Mouse (Mus musculus): Measurements from ENCODE around the gene Gps2. TPM values are rescaled to one million over a fixed set of nuclear protein-coding genes. Genes with fewer than 3 reads are reported as not detected.

The Gps2 gene
- polyA plus RNA-seq (2016; fragmentation: Nextera tagmentation; extraction: Ambion mirVana): 98.4 and 111 TPM in 2 replicates

GRCm38 (mm10) chr11:69913554-69914371 lies at the start of gene Gps2:
Gene Gps2 (plus strand): TSS chr11:69913888.
- 2% methylated on average over 61 of the region's 61 CpGs for WGBS
- Histone ChIP-seq H3K4me1 (peaks cover 53% of the 10 kb centered on the region), H3K36me3 (peaks cover 90% of the 10 kb centered on the region)

GRCm38 (mm10) chr11:69864138-69864860 lies 49.4 kb upstream of the Gps2 start:
- Histone ChIP-seq H3K4me3 (no peak overlapping the region), H3K27ac (replicated peaks) (0 out of 2 replicates have a peak overlapping the region, but pooled peaks have one; percentile 33), H3K9me3 (replicated peaks) (no peaks in the 10 kb centered on the region), H3K27me3 (ENCODE audit: low read depth, poor library complexity, severe bottlenecking) (peaks cover 8% of the 10 kb centered on the region), H3K4me1 (peaks cover 14% of the 10 kb centered on the region), H3K36me3 (no peaks in the 10 kb centered on the region)
- 65% methylated on average over 8 of the region's 8 CpGs for WGBS
- no peak for DNase-seq (ENCODE audit: low spot score)

More at GRCm38 (mm10) chr11:69913554-69914371, at the start of gene Gps2:
- peak; percentile 97 for DNase-seq (ENCODE audit: low spot score)
- Histone ChIP-seq H3K27me3 (ENCODE audit: low read depth, poor library complexity, severe bottlenecking) (no peaks in the 10 kb centered on the region), H3K4me3 (peak within 1 kb of the TSS; percentile 97), H3K27ac (replicated peaks) (peak within 1 kb of the TSS; percentile 96), H3K9me3 (replicated peaks) (no peaks in the 10 kb centered on the region)

DNA sequence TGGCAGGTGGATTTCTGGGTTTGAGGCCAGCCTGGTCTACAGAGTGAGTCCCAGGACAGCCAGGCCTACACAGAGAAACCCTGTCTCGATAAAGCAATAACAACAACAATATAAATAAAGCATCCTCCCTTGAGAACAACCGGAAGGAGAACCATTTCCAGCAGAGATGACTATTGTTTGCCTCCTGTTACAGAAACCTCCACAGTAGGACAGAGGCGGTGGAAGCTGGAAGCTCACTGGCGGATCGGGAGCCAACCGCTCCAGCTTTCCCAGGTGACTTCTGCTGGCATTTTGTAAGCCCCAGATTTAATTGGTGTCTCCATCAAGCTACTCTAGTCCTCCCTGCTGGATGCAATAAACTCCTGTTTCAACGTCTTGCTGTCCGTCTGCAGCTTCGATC lies 48.1 kb upstream of the Gps2 start:
- no peaks in the 10 kb centered on the region for H3K36me3 ChIP-seq
- H3K9me3 ChIP-seq (replicated peaks): no peaks in the 10 kb centered on the region
- H3K4me1 ChIP-seq: peaks cover 14% of the 10 kb centered on the region
- no peaks in the 10 kb centered on the region for H3K27me3 ChIP-seq (ENCODE audit: low read depth, poor library complexity, severe bottlenecking)
- DNase-seq (ENCODE audit: low spot score): no peak
- 89% methylated on average over 9 of the region's 9 CpGs for WGBS
- H3K27ac ChIP-seq (replicated peaks): no peak overlapping the region
- no peak overlapping the region for H3K4me3 ChIP-seq

- Histone ChIP-seq H3K9me3 (replicated peaks) (no peaks in the 10 kb centered on the region), H3K4me1 (peaks cover 14% of the 10 kb centered on the region), H3K27ac (replicated peaks) (no peak overlapping the region), H3K27me3 (ENCODE audit: low read depth, poor library complexity, severe bottlenecking) (no peaks in the 10 kb centered on the region), H3K36me3 (no peaks in the 10 kb centered on the region), H3K4me3 (no peak overlapping the region)
- WGBS: 76% methylated on average over 9 of the region's 9 CpGs
- DNase-seq (ENCODE audit: low spot score): no peak
These were observed 46.4 kb upstream of the Gps2 start for GRCm38 (mm10) chr11:69867335-69867734.

DNA sequence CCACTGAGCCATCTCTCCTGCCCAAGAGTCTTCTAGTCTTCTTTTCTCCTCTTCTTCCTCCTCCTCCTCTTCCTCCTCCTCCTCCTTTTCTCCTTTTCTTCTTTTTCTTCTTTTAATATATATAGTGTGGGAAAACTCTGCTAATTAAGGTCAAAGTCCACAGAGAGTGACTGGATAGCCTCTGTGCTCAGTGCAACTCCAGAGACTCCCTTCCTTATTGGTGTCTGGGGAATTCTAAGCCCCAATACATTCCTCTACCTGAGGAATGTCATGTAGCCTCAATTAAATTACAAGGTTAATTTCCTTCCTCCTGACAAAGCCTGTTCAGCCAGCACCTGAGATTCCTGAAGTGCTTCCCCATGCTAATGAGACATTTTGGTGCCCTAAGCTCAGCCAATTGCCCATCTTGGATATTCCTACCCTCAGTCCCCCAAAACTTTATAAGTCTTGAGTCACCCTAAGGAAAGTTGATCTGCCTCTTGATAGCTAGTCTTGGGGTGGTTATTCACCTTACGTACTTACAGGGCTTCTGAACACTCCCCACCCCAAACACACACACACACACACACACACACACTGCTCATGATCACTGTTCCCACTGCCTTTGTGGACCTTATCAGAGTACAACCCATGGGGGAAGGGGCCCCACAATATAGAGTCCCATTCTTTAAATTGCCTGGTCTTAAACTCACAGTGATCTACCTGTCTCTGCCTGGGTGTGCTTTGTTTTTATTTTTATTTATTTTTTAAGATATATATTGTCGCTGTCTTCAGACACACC lies 43.2 kb upstream of the Gps2 start:
- no peak overlapping the region for H3K27ac ChIP-seq (replicated peaks)
- 100% methylated on average over 2 of the region's 2 CpGs for WGBS
- H3K9me3 ChIP-seq (replicated peaks): no peaks in the 10 kb centered on the region
- DNase-seq (ENCODE audit: low spot score): no peak
- H3K4me1 ChIP-seq: peaks cover 6% of the 10 kb centered on the region; the same call in 1 of the 2 replicates
- no peaks in the 10 kb centered on the region for H3K27me3 ChIP-seq (ENCODE audit: low read depth, poor library complexity, severe bottlenecking)
- no peak overlapping the region for H3K4me3 ChIP-seq
- H3K36me3 ChIP-seq: no peaks in the 10 kb centered on the region

DNA sequence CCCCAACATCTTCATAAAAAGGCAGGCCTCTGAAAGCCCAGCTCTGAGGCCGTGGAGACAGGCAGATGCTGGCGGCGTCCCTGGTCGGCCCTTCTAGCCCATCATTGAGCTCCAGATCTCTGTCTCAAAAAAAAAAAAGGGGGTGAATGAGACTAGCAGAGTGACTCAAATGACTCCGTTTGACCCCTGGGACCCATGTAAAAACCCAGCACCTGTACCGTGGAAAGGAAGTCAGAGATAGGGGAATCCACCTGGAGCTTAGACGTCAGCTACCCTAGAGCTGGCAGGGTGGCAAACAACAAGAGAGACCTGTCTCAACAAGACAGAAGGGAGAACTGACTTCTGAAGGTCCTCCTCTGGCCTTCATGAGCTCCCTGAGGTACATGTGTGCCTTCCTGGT lies 41.9 kb upstream of the Gps2 start:
- H3K36me3 ChIP-seq: no peaks in the 10 kb centered on the region
- 86% methylated on average over 7 of the region's 7 CpGs for WGBS
- H3K27me3 ChIP-seq (ENCODE audit: low read depth, poor library complexity, severe bottlenecking): no peaks in the 10 kb centered on the region
- H3K27ac ChIP-seq (replicated peaks): no peak overlapping the region
- no peak overlapping the region for H3K4me3 ChIP-seq
- no peaks in the 10 kb centered on the region for H3K9me3 ChIP-seq (replicated peaks)
- H3K4me1 ChIP-seq: peaks cover 9% of the 10 kb centered on the region
- no peak for DNase-seq (ENCODE audit: low spot score)

GRCm38 (mm10) chr11:69872451-69872850 lies 41.2 kb upstream of the Gps2 start:
- DNase-seq (ENCODE audit: low spot score): no peak
- Histone ChIP-seq H3K9me3 (replicated peaks) (no peaks in the 10 kb centered on the region), H3K27ac (replicated peaks) (no peak overlapping the region), H3K4me1 (peaks cover 15% of the 10 kb centered on the region), H3K36me3 (no peaks in the 10 kb centered on the region), H3K4me3 (no peak overlapping the region), H3K27me3 (ENCODE audit: low read depth, poor library complexity, severe bottlenecking) (no peaks in the 10 kb centered on the region)
- WGBS: 82% methylated on average over 4 of the region's 4 CpGs

DNA sequence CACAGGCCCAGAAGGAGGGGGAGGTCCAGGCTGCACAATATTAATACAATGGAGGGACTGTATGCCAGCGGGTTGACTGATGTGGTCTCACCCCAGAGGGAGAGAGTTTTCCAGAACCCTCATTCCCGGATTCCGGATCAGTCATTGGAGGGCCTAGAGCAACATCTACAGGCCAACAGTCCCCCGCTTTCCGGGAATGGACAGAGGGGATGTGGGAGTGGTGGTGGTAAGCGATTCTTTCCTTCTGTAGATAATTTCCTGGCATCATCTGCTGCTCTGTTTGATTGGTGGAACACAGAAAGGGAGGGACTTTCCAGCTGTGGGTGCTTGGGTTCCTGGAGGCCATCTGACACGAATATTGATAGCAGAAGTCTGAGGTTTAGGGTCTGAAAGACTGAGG lies 37.5 kb upstream of the Gps2 start:
- Histone ChIP-seq H3K4me1 (peaks cover 53% of the 10 kb centered on the region), H3K27ac (replicated peaks) (peak overlapping the region; percentile 42; the same call in 1 of the 2 replicates), H3K27me3 (ENCODE audit: low read depth, poor library complexity, severe bottlenecking) (peaks cover 7% of the 10 kb centered on the region; the same call in 1 of the 2 replicates), H3K36me3 (no peaks in the 10 kb centered on the region), H3K4me3 (no peak overlapping the region), H3K9me3 (replicated peaks) (no peaks in the 10 kb centered on the region)
- 74% methylated on average over 7 of the region's 7 CpGs for WGBS
- DNase-seq (ENCODE audit: low spot score): no peak

DNA sequence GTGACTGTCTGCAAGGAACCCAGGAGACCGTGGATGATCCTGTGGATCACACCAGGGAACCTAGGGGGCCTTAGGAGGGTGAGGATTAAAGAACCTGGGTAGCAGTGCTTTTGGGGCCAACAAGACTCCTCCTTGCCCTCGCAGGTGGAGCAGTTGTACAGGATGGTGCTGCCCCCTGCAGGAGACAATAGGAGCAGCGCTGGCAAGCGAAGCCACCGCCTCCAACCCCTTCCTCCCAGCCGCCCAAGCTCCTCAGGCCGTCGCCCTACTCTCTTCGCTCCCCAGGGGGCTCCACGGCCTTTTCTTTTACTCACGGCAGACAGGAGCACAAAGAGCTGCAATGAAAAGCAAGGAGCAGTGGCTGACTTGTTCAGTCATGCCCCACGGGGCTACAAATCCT lies 36.8 kb upstream of the Gps2 start:
- DNase-seq (ENCODE audit: low spot score): peak; percentile 86
- Histone ChIP-seq H3K4me1 (peaks cover 60% of the 10 kb centered on the region), H3K27me3 (ENCODE audit: low read depth, poor library complexity, severe bottlenecking) (peaks cover 11% of the 10 kb centered on the region), H3K4me3 (peak overlapping the region; percentile 37), H3K27ac (replicated peaks) (peak overlapping the region; percentile 42), H3K36me3 (no peaks in the 10 kb centered on the region), H3K9me3 (replicated peaks) (no peaks in the 10 kb centered on the region)
- under 1% methylated on average over 12 of the region's 12 CpGs for WGBS

DNA sequence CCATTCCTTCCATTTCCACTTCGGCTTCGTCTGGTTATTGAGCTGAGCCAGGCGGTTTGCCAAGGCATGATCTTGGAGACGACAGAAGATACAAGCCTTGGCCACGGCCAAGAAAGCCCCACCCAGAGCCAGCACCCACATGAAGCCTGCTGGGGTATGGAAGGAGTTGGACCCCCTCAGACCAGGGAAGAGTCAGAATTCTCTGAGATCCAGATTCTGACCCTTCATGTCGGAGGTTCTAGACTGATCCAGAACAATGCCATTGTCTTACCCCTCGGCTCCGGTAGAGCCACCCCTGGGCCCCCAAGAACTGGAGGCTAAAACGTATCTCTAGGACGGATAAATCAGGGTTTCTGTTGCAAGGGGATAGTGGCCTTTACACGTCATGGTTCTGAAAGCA lies 35.8 kb upstream of the Gps2 start, which contains the start of gene Tmem95:
Tmem95 (minus strand) TSS at position 141 of the 400 bp plus-strand sequence.
- 94% methylated on average over 11 of the region's 11 CpGs for WGBS
- no peak for DNase-seq (ENCODE audit: low spot score)
- H3K36me3 ChIP-seq: no peaks in the 10 kb centered on the region
- H3K9me3 ChIP-seq (replicated peaks): no peaks in the 10 kb centered on the region
- H3K4me3 ChIP-seq: peak within 1 kb of the TSS; percentile 37
- H3K4me1 ChIP-seq: peaks cover 62% of the 10 kb centered on the region
- H3K27me3 ChIP-seq (ENCODE audit: low read depth, poor library complexity, severe bottlenecking): peaks cover 19% of the 10 kb centered on the region
- peak within 1 kb of the TSS; percentile 42 for H3K27ac ChIP-seq (replicated peaks)

GRCm38 (mm10) chr11:69878399-69878798 lies 35.3 kb upstream of the Gps2 start:
- no peak overlapping the region for H3K4me3 ChIP-seq
- peaks cover 62% of the 10 kb centered on the region for H3K4me1 ChIP-seq
- WGBS: 83% methylated on average over 3 of the region's 3 CpGs
- H3K27me3 ChIP-seq (ENCODE audit: low read depth, poor library complexity, severe bottlenecking): peaks cover 19% of the 10 kb centered on the region
- DNase-seq (ENCODE audit: low spot score): no peak
- no peaks in the 10 kb centered on the region for H3K36me3 ChIP-seq
- H3K9me3 ChIP-seq (replicated peaks): no peaks in the 10 kb centered on the region
- H3K27ac ChIP-seq (replicated peaks): no peak overlapping the region

- peak overlapping the region; percentile 64; the same call in 1 of the 2 replicates for H3K27ac ChIP-seq (replicated peaks)
- WGBS: 85% methylated on average over 6 of the region's 6 CpGs
These were observed 34.7 kb upstream of the Gps2 start for GRCm38 (mm10) chr11:69878952-69879351.

More at GRCm38 (mm10) chr11:69878952-69879351, 34.7 kb upstream of the Gps2 start:
- peaks cover 19% of the 10 kb centered on the region for H3K27me3 ChIP-seq (ENCODE audit: low read depth, poor library complexity, severe bottlenecking)
- H3K4me3 ChIP-seq: peak overlapping the region; percentile 60
- H3K4me1 ChIP-seq: peaks cover 62% of the 10 kb centered on the region
- DNase-seq (ENCODE audit: low spot score): no peak
- no peaks in the 10 kb centered on the region for H3K36me3 ChIP-seq
- H3K9me3 ChIP-seq (replicated peaks): no peaks in the 10 kb centered on the region

Data from midbrain, embryonic 10.5 days (tissue).